Mouse (Mus musculus) MEL (cell line): ENCODE measurements at regions not wholly inside any gene's neighbourhood (a gene's known extent, or its start where the extent isn't known, plus 50 kb on each side); places are given as distances from the start of the nearest gene placed in this dataset.

Source experiments
- CTCF ChIP-seq, 3 experiments: IDR thresholded peaks in 2 of 3; conservative IDR thresholded peaks in 1 of 3; 2 replicates each; pipeline ENCODE4 v1.5.1; 2011 to 2012; ENCODE audit warnings: low read length in 3 of 3, low read depth in 2 of 3, mild to moderate bottlenecking in 2 of 3, improper control_type of control experiment in 1 of 3, inconsistent platforms in 1 of 3, mixed read lengths in 1 of 3, moderate library complexity in 1 of 3; ENCODE audit not compliant: control insufficient read depth in 1 of 3, insufficient read depth in 1 of 3, poor library complexity in 1 of 3, severe bottlenecking in 1 of 3
- GATA1 ChIP-seq: IDR thresholded peaks from 2 replicates; pipeline ENCODE4 v1.6.1; 2011; ENCODE audit warnings: low read depth, low read length, improper control_type of control experiment
- MAX ChIP-seq: IDR thresholded peaks from 2 replicates; pipeline ENCODE4 v1.6.1; 2011; ENCODE audit warnings: low read length, improper control_type of control experiment
- MYC ChIP-seq: IDR thresholded peaks from 2 replicates; pipeline ENCODE4 v1.6.1; 2011; ENCODE audit warnings: low read depth, mild to moderate bottlenecking, low read length, improper control_type of control experiment, moderate library complexity
- NELFE ChIP-seq: IDR thresholded peaks from 2 replicates; pipeline ENCODE4 v1.6.1; 2011; ENCODE audit warnings: low read depth, low read length, improper control_type of control experiment
- POLR2A ChIP-seq, 2 experiments: IDR thresholded peaks; 2 replicates each; pipeline ENCODE4 v1.6.1; 2011 to 2012; ENCODE audit warnings: low read length in 2 of 2, mild to moderate bottlenecking in 2 of 2, control low read depth in 1 of 2, improper control_type of control experiment in 1 of 2, low read depth in 1 of 2, moderate library complexity in 1 of 2; ENCODE audit not compliant: control insufficient read depth in 1 of 2, insufficient read depth in 1 of 2, poor library complexity in 1 of 2
- TAL1 ChIP-seq: IDR thresholded peaks from 2 replicates; pipeline ENCODE4 v1.6.1; 2012; ENCODE audit warnings: mild to moderate bottlenecking, inconsistent platforms, low read length, moderate library complexity, mixed read lengths
- ZKSCAN1 ChIP-seq: IDR thresholded peaks from 2 replicates; pipeline ENCODE4 v1.6.1; 2012; ENCODE audit warnings: low read depth, mild to moderate bottlenecking, inconsistent platforms, low read length, improper control_type of control experiment, moderate library complexity
- ZNF384 ChIP-seq: IDR thresholded peaks from 2 replicates; pipeline ENCODE4 v1.6.1; 2012; ENCODE audit warnings: low read depth, mild to moderate bottlenecking, inconsistent platforms, low read length, improper control_type of control experiment

DNA sequence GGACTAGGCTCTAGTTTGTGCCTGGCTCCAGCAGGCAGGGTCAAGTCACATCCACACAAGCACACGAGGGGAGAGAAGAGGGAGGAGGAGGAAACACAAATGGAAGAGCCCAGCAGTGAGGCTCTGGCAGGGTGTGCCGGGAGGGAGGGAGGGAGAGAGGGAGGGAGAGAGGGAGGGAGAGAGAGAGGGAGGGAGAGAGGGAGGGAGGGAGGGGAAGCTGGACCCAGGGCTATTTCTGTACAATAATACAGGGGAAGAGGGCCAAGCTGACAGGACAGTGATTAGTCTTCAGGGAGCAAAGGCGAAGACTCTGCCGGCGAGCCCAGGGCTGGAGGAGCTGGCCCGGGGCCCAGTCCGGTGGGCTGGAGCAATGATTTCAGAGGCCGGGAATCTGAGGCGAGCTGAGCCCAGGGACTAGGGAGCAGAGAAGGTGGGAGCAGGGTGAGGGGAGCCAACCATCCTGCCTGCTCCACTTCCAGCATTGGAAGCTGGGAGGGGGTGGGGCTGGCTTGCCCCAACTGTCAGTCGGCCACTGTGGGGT, 155.6 kb downstream of the Efnb1 start:
- TF ChIP-seq CTCF (IDR thresholded peaks at IDR 0.05 in 2 of 3, conservative IDR thresholded peaks at IDR 0.05 in 1 of 3; ENCODE audit: control insufficient read depth in 1 of 3, insufficient read depth in 1 of 3, low read depth in 2 of 3, low read length in 3 of 3, poor library complexity in 1 of 3, severe bottlenecking in 1 of 3) (no peak), NELFE (no peak), POLR2A (IDR thresholded peaks at IDR 0.05; ENCODE audit: control insufficient read depth in 1 of 2, insufficient read depth in 1 of 2, low read depth in 1 of 2, low read length in 2 of 2, poor library complexity in 1 of 2) (no peak), TAL1 (no peak), ZNF384 (no peak), GATA1 (no peak), MYC (no peak), ZKSCAN1 (no peak), MAX (no peak)
